Mouse (Mus musculus): ENCODE results near the gene Ranbp10.
A peak's percentile ranks its signal among the peaks of the same experiment; 100 is the strongest.

Ranbp10 gene

DNA sequence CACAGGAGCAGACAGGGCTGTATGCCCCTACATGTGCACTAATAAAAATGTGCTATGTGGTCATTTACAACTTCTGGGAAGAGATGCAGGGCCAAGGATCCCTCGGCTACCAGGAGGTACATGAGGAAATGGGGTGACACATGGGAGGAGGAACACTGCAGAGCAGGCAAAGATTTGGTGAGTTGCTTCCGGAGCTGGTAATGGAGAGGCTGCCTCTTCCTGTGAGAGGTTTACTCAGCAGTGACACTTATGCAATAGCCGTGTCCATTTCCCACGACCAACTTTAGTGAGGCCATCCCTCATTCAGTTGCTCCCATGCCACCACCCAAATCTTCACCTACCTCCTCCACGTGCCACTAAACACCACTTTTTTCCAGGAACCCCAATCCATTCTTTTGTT, 46.9 kb downstream of the Ranbp10 start:
- DNase-seq: no peak

DNA sequence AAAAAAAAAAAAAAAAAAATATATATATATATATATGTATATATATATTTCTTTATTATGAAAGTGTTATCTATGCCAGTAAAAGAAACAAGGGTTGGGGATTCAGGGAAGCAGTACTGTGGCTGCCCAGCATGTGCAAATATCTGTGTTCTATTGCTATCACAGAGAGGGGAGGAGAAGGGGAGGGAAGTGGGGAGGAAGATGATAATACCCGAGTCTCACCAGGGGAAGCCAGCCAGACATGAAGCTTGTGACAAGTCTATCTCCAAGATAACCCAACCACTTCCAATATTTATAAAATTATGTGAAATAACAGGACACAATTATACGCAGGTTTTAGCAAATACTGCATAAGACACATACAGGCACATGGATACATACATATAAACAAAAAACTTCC, 49.3 kb downstream of the Ranbp10 start:
- no peak for DNase-seq

DNA sequence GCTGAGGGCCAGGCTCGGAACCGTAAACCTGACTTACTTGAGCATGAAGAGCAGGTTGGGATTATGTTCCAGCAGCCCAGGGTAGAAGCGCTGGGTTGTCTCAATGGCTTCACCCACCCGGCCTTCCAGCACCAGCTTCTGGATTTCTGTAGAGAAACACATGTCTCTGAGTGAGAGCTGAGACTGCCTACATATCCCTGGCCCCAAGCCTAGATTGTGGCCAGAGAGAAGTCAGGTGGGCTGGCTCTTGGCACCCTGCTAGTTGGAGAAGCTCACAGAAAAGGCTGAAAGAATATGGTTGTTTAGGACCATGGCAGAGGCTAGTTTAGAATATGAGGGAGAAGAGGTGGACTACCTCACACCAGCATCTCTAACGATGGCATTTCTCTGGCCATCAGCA, 52.7 kb downstream of the Ranbp10 start:
- no peak for DNase-seq

DNA sequence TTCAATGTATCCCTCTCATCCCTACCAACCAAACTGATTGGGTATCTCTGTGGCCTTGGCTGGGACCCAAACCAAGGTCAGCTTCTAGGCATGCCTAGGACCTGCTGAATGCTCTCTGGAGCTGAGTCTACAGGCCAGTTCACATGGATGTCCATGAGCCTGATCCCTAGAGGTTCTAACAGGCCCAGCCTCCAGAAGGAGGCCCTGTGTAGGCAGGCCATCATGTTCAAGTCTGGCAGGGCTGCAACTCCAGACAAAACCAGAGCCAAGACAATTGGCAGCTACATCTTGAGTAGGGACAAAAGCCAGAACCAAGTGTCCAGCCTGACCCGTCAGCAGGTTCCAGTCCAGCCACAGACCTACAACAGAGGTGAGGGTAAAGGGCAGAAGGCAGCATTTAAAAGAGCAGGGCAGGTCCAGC, 53.7 kb downstream of the Ranbp10 start:
- DNase-seq: peak; percentile 55

DNA sequence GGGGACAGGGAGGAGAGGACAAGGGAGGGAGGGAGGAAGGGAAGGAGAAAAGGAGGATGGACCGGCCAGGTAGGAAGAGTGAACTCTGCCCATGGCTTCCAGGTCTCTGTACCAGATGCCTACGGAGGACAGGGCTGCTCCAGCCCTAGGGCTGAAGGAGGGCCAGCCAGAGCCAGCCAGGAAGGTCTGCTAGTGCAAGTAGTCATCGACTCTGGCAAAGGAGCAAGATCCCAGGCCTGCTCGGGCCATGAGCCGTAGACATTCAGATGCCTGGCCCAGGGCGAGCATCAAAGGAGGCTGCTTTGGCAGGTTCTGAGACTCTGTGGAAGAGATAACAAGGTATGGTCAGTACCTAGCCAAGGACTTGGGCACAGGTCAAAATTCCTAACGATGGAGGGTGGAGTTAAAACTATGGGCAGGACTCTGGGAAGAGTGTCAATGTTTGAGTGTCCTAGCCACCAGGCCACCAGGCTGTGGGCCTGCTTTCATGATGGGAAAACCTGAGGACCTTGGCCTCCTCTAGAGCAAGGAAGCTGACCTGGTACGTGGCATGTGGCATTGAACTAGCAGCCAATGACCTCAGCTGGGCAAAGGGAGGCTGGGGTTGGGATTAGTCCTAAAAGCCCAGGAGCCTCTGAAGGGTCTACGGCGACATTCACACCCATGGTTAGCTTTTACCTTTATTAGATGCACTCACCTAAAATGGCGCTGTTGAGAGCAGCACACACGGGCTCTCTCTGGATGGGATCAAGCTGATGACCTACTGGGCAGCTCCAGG, 55.6 kb downstream of the Ranbp10 start:
- DNase-seq: no peak

DNA sequence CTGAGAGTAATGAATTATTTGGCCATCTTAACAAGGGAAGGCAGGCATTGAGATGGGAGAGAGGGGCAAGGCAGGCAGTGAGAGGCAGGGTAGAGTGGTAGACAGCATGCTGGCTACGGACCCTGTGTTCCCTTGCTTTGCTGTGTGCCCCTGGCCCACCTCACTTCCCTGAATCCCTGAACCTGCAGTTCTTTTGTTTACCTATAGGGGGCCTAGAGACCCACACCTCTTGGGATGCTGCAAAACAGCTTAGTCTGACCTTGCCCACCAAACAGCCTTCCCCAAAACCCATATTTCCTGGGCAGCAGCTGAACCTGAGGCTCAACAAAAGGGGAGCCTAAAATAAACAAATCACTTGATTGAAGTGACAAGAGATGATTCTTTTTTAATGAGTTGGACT, 56.5 kb downstream of the Ranbp10 start:
- DNase-seq: no peak

DNA sequence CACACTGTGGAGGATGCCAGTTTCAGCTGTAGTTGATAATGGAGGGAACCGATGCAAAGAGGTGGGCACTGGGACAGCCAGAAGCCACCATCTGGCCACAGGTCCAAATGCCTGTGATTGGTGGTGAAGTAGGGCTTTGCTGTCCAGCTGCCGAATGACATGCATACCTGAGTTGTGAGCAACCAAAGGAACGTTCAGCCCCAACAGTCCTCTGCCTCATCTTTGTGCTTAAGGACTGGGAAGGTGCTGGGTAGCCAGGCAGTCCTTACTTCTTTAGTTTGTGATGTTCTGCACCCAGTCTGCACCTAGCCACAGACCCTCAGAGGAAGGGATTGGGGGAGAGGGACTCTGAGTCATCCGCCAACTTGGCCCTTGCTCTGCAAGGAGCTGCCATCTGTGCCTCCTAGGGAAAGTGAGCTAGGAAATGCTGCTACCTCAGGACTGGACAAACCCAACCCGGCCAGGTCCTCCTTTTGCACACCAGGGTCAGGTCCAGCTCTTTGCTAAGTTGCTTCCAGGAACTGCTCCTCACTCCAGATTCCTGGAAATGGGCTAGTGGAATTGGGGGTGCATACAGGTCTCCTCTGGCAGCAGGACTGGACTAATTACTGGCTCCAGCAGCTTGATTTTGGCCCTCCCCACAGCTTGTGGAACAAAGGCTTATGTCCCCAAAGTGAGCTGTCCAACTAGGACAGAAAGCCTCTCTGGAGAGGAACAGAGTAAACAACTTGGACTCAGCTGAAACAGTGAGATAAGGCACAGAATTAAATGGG, 58.5 kb downstream of the Ranbp10 start:
- DNase-seq: no peak

DNA sequence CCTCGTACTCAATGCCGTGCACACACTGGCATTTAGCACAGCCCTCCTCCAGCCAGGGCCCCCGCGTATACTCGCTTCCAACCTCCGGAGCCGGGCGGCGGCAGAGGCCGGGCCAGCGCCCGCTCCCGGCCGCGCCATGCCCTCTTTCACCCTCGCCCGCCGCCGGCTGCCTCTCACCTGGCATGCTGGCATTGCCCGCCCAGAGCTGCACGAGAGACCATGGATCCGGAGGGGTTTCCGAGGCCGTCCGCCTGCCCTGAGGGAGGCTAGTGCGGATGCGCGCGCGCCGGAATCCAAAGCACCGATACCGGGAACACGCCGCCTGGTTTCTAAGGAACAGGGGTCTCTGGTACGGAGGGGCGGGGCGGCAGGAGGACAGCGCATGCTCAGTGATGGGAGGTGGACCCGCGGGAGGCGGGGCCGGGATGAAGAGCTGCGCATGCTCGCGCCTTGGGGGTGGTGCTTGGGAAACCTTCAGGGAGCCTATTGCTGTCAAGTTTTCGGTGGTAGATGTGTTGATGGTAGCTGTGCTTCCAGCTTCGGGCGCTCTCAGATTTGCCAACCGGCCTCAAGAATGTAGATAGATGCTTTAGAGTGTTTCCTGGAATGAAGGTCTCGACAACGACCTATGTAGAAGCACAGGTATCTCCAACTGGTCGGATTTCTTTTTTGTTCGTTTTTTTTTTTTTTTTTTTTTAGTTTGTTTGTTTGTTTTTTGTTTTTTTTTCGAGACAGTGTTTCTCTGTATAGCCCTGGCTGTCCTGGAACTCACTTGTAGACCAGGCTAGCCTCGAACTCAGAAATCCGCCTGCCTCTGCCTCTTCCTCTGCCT, 68.7 kb downstream of the Ranbp10 start, which contains the start of gene Gfod2:
Gene Gfod2, minus strand, starts transcription at position 388 of the 832 bp plus-strand sequence.
- peak; percentile 96 for DNase-seq

DNA sequence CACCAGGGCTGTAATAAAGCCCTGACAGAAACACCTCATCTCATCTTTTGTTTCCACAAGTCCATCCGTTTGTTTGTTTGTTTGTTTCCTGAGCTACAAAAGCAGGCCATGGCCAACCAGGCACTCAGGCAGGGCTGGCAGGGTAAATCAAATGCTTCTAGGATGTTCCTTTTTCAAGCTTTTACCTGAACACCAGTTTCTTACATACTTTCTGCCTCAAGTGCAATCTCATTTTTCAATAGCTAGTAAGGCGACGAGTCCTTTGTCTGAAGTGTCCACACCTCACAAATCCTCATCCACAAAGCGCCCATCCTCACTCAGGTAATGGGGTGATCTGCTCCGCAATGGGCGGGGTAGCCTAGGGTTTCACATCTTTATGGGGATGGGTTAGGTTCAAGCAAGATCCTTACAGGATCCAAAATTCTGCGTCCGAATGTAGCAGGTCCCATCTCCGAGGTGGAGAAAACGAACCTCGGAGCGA, 69.3 kb downstream of the Ranbp10 start:
- DNase-seq: no peak

DNA sequence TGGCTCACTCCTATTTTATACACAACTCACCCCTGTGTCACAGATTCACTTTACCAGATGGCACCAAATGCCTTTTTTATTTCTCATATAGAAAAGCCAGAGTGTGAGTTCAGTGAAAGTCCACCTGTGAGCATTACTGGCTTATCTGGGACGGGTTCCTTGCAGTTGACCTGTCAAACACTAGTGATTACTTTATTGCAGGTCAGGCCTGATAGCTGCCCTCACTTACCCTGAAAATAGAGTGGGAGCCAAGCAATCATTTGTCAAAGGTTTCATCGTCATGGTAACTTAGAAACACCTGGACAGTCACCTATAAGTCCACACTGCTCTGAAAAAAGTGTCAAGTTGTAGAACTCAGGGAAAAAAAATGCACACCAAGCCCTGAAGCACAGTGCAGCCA, 72.5 kb downstream of the Ranbp10 start:
- no peak for DNase-seq

DNA sequence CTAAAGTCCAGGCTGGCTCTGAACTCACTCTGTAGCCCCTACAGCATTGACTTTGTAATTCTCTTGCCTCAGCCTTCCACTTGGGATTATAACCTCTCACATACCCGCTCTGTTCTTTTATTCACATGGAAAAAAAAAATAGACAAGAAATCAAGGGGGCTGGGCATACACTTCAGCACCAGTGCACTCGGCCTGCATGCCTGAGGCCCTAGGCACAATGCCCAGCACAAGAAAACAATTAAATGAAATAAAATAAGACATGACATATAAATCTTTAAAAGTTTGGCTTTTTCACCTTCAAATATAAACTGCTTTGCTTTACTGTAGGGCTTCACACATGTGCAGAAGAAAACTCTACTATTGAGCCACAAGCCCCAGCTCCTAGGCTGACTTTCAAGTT, 73.2 kb downstream of the Ranbp10 start:
- DNase-seq: no peak

DNA sequence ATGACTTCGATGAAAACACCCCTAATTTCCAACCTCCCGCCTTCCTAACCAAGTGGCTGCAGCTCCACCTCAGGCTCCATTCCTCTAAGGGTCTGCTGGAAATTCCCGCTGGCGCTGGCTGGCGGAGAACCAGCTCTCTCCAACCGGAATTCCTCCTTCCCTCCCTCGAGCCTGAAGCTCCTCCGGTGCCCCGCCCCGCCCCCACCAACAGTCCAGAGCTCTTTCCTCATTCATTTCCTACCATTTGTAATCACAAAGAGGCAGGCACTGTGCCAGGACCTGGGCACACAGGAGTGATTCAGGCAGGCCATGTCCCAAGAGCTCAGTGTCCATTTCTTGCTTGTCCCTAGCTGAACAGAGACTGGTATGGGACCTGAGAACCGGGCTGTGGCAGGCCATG, 76.5 kb downstream of the Ranbp10 start:
- DNase-seq: peak; percentile 52

DNA sequence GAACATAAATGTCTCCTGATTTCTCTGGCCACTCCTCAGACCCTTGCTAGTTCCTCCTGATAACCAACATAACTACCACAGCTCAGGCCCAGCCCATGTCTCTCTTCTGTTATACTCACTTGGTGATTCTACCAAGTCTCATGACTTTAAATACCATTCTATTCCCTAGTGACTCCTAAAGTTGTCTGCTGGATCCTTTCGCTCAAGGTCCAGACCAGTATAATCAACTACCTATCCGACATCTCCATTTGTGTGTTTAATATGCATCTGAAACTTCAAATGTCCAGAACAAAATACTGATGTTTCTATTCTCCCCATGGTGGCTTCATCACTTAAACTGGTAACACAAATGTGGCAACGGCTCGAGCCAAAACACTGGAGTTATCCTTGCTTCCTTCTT, 83.8 kb downstream of the Ranbp10 start:
- DNase-seq: no peak

DNA sequence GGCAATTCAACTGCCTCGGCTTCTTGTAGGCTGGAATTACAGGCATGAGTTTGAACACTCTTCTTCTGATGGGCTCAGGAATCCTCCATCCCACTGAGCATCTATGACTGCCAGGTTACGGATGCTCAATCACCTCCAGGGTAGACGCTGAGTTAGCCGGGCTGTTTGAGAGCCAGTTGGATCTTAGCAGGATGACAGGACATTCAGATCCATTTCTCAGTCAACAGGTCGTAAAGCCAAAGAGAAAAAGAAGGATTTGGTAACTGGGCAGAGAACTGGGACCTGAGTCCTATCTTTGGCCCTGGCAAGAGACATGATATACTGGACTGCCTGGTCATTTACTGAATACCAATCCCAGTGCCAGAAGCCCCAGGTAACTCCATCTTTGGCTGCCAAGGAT, 87.9 kb downstream of the Ranbp10 start:
- DNase-seq: no peak

DNA sequence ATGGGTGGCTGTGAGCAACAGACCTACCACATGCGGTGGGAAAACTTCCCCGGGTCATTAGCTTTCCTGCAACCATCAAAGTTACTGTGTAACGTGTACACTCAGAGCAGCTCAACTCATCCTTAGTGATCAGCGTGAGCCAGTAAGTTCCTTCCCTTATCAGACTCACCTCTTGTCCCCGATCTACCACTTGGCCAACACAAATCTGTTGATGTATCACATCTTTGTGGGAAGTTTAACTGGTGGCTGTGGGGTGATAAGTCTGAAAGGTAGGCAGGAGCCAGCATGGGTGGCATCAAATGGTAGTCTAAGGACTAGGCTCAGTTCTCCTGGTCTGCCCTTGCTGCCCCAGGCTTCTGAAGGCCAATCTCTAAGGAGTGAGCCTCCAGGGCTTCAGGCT, 95.0 kb downstream of the Ranbp10 start:
- no peak for DNase-seq

DNA sequence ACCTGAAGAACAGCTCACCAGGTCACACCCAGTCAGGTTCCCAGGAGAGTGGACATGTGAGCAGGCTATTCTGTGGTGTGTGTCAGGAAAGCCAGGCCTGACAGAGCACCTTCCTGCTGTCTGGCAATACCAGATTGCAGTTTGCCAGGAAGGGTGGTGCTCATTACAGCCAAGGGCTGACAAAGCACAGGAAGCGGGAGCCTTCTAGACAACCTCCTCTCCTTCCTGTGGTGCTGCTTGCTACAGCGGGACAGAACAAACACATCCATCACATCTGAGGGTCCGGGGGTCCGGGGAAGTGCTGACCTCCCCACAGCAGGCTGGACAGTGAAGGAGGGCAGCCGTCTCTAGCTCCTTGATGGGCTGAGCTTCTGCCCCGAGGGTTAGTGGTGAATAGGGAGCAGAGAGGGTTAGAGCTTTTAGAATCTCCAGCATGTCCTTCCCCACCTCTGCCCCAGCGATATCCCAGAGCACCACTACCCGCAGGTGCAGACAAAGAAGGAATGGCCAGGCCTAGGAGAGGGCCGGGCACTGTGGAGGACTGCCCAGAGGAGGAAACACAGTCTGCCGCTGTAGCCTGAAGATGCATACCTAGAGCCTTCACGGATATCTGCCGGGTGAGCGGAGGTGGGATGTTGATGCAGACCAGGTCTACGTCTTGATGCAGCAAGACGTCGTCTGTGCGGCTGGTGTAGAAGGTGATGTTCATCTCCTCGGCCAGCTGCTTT, 99.6 kb downstream of the Ranbp10 start:
- no peak for DNase-seq

DNA sequence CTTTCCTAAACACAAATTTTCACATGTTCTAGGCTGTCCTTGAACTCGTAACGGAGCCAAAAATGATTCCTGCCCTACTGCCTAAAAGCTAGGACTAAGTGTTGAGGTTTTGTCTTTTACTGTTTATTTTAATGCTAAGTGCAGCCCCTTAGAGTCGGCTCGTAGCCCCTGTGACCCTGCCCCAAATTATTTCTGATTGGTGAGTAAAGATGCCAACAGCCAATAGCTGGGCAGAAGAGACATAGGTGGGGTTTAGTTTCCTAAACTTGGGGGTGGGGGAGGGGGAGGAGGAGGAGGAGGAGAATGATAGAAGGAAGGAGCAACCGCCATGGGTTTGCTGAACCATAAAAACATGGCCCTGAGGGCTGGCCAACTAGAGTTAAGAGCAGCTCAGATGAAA, 101.4 kb downstream of the Ranbp10 start:
- DNase-seq: no peak

DNA sequence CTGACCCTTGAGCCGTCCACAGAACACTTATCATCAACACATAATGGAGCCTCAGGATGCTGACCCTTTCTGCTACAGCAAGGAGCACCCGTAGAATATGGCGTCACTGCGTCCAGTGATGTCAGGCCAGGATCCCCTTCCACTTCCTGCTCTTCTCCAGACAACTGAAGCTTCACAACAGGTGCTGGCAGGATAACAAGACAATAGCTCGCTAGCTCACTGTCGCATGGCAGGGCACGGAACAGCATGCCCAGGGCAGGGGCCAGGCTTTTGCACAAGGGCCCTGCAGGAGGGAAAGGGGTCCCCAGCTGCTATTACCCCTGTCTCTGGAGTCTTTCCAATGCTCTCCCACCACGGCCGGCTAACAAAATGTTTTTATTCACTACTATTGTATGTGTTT, 104.3 kb downstream of the Ranbp10 start:
- DNase-seq: peak; percentile 14

DNA sequence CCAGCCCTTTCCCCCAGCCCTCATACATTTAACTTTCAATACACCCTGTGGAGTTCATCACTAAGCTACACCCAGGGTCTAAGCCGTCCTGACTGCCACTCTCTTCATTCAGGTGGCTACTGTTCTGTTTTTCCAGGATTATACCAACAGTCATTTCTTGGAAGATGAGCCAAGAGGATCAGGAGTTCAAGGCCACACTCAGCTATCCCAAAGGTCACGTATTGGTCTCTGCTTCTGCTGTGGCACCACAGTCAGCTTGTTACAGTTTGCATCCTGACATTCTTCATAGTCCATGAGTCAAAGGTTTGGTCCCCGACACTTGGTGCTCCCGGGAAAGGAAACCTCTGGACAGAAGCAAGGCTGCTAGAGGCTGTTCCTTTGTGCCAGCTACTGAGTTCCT, 107.5 kb downstream of the Ranbp10 start:
- DNase-seq: no peak

Measured in cerebellum, adult 11-12 months (tissue).